Mouse (Mus musculus) stomach, postnatal 0 days (tissue): ENCODE measurements around the gene Amotl1. TPM values are rescaled to one million over a fixed set of nuclear protein-coding genes. Genes with fewer than 3 reads are reported as not detected.
"Not testable (repeated sequence)": the region's sequence is repeated elsewhere in the genome, so short reads cannot be mapped to it uniquely, and the experiment has no call there.

Source experiments
- ATAC-seq: fragments of 200-750 bp; cut with Nextera tagmentation; 2 replicates; pipeline ENCODE4 v1.8.0; 2017; ENCODE audit not compliant: low FRiP score, low TSS enrichment
- DNase-seq: peaks from one replicate; pipeline ENCODE4 v3.0.0-alpha.2; 2016; ENCODE audit warnings: low spot score
- H3K27ac ChIP-seq: fragments of 300-500 bp; sonication (generic); replicated peaks from 2 replicates; pipeline ENCODE4 v1.5.1; 2014; ENCODE audit warnings: mild to moderate bottlenecking, control low read depth
- H3K27me3 ChIP-seq: fragments of 300-500 bp; sonication (generic); 2 replicates; pipeline ENCODE4 v1.6.1; 2014; ENCODE audit warnings: low read length; ENCODE audit not compliant: control insufficient read depth, insufficient read depth
- H3K36me3 ChIP-seq: fragments of 300-500 bp; sonication (generic); 2 replicates; pipeline ENCODE4 v1.6.1; 2014; ENCODE audit warnings: low read length, mixed read lengths; ENCODE audit not compliant: control insufficient read depth, insufficient read depth
- H3K4me1 ChIP-seq: fragments of 300-500 bp; sonication (generic); replicated peaks from 2 replicates; pipeline ENCODE4 v1.6.1; 2014; ENCODE audit warnings: antibody characterized with exemption; ENCODE audit not compliant: control insufficient read depth, insufficient read depth
- H3K4me2 ChIP-seq: fragments of 300-500 bp; sonication (generic); replicated peaks from 2 replicates; pipeline ENCODE4 v1.6.1; 2014; ENCODE audit warnings: low read depth, mild to moderate bottlenecking, control low read depth, moderate library complexity
- H3K4me3 ChIP-seq: fragments of 300-500 bp; sonication (generic); 2 replicates; pipeline ENCODE4 v1.5.1; 2014; ENCODE audit warnings: low read depth, low read length, control low read depth
- H3K9ac ChIP-seq: fragments of 300-500 bp; sonication (generic); 2 replicates; pipeline ENCODE4 v1.6.1; 2014; ENCODE audit warnings: mild to moderate bottlenecking, low read length, control low read depth, mixed read lengths
- H3K9me3 ChIP-seq: fragments of 300-500 bp; sonication (generic); 2 replicates; pipeline ENCODE4 v1.6.1; 2016; ENCODE audit warnings: low read length; ENCODE audit not compliant: control insufficient read depth
- CTCF ChIP-seq: IDR thresholded peaks from 2 replicates; pipeline ENCODE4 v1.5.1; 2016; ENCODE audit warnings: antibody characterized with exemption, low read depth, mild to moderate bottlenecking, moderate library complexity
- EP300 ChIP-seq: optimal IDR thresholded peaks from 2 replicates; pipeline ENCODE3; 2016; ENCODE audit warnings: antibody characterized with exemption
- WGBS: fragments of 180-500 bp; shearing (Covaris S2); extraction: QIAGEN DNeasy Blood & Tissue Kit; methylation state at CpG from one replicate; pipeline ENCODE4 v1.1.7; 2014; 5-methylcytosine and 5-hydroxymethylcytosine counted together
- polyA plus RNA-seq: library from polyadenylated mRNA; unstranded; fragments of >200 nt; fragmentation: Nextera tagmentation; extraction: Ambion mirVana; gene quantifications from 2 replicates; pipeline ENCODE4 v1.2.1, GENCODE M21; 2015

Amotl1 gene
- polyA plus RNA-seq, 1 experiment from 2014 or later, result 7.3 TPM

DNA sequence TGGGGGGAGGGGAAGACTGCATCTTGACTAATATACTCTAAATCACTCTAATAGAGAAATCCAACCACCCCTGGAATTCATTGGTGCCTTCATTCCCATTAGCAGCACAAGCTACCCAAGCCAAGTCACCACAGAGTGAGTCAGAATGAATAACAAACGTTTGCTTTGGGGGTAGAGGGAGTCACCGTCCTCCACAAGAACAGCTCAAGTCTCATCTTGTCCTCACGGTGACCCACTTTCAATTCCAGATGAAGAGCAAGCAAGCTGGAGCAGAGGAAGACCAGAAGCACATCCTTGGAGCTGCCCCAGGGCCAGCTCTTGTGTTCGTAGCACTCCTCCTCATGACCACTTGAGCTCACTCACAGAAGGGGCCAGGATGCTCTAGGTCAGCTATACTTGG lies 56.2 kb downstream of the Amotl1 start:
- Histone ChIP-seq H3K9me3 (no peaks in the 10 kb centered on the region), H3K27me3 (no peaks in the 10 kb centered on the region), H3K36me3 (peaks cover 5% of the 10 kb centered on the region), H3K4me3 (no peak overlapping the region), H3K27ac (no peak overlapping the region), H3K9ac (no peak overlapping the region), H3K4me1 (no peaks in the 10 kb centered on the region), H3K4me2 (no peak overlapping the region)
- DNase-seq, result no peak
- no peak for ATAC-seq
- TF ChIP-seq CTCF (no peak), EP300 (no peak)
- 48% methylated on average over 4 of the region's 4 CpGs for WGBS

DNA sequence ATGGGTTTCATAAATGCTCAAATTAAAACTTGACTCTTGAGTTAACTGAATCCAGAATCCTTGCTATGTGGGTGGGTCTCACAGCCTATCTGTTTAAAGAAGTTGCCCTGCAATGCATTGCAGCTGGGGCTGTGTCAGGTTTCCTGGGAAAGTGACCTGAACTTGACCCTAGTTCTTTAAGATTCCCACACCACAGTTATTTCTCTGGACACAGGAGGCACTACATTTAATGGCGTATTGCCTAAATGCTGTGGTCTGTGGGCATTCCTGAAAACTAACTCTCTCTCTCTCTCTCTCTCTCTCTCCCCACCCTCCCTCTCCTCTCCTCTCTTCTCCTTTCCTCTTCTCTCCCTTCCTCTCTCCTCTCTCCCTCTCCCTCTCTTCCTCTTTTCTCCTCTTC lies 59.2 kb downstream of the Amotl1 start:
- Histone ChIP-seq H3K4me1 (no peaks in the 10 kb centered on the region), H3K9me3 (no peaks in the 10 kb centered on the region), H3K27me3 (no peaks in the 10 kb centered on the region), H3K4me2 (no peak overlapping the region), H3K36me3 (peaks cover 3% of the 10 kb centered on the region; the same call in 1 of the 2 replicates), H3K4me3 (no peak overlapping the region), H3K9ac (no peak overlapping the region), H3K27ac (no peak overlapping the region)
- ATAC-seq (no peak), DNase-seq (no peak)
- TF ChIP-seq CTCF, result no peak
- no peak for TF ChIP-seq EP300
- 25% methylated on average over 1 of the region's 1 CpGs for WGBS

DNA sequence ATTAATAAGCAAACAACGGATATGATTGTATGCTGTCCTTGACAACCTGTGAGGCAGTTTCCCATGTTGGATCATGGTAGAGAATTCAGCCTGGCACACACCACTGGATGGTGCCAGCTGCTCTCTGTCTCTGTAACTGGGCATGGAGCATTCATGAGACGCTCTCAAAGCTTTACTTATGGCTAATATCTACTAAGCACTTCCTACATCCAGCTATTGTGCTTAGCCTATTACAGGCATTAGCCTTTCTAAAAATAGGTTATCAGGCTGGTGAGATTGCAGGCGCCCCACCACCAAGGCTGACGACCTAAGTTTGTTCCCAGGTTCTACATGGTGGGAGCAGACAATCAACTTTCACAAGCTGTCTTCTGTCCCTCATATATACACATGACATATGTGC lies 65.9 kb downstream of the Amotl1 start:
- H3K9me3 ChIP-seq, result no peaks in the 10 kb centered on the region
- TF ChIP-seq CTCF (no peak), EP300 (no peak)
- ATAC-seq (no peak), DNase-seq (no peak)
- no peak overlapping the region for H3K4me2 ChIP-seq
- no peak overlapping the region for H3K4me3 ChIP-seq
- H3K27me3 ChIP-seq, result no peaks in the 10 kb centered on the region
- WGBS, result 78% methylated on average over 4 of the region's 4 CpGs
- H3K36me3 ChIP-seq, result peaks cover 3% of the 10 kb centered on the region; the same call in 1 of the 2 replicates
- H3K4me1 ChIP-seq, result no peaks in the 10 kb centered on the region
- H3K27ac ChIP-seq, result no peak overlapping the region
- no peak overlapping the region for H3K9ac ChIP-seq

DNA sequence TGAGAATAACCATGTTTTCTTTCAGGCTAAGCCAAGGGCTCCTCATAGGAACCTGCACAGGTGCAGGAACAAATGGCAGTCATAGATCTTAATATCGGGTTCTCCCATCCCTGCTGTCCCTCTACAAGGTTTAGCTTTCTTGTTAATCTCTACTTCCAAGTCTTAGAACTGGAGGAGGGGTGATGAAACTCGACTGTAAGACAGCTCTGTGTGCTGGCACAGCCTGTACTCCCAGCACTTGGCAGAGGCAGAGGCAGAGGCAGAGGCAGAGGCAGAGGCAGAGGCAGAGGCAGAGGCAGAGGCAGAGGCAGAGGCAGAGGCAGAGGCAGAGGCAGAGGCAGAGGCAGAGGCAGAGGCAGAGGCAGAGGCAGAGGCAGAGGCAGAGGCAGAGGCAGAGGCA lies 68.5 kb downstream of the Amotl1 start:
- not testable (repeated sequence) for H3K4me1 ChIP-seq, H3K36me3 ChIP-seq, H3K27me3 ChIP-seq, H3K4me2 ChIP-seq, H3K27ac ChIP-seq, DNase-seq, ATAC-seq, H3K9ac ChIP-seq, H3K4me3 ChIP-seq, H3K9me3 ChIP-seq
- 64% methylated on average over 2 of the region's 2 CpGs for WGBS

DNA sequence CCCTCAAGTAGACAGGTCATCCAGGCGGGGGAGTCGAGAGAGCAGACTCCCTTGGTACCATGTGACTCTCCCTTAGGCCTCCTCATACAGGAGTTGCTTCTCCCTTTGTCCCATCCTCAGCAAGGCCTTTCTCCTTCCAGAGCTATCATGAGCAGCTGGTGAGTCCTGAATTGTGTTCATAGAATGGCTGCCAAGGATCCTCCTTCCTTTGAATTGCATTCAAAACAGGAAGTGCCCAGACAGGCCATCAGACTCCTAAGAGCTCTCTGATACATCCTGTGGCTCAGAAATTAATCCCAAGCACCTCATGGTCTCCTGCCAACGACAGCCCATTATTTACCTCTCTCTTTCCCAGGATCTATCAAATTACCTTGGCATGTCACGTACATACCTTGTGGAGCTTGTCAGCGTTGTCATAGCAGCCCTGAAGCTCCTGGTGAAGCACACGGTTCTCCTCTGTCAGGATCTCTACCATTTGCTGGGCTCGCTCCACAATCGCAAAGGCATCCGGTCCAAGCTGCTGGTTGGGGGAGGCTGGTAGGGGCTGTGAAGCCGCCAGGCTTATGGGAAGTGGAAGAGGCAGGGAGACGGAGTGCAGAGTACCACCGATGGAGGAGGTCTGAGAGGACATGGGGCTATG lies 70.0 kb downstream of the Amotl1 start:
- Histone ChIP-seq H3K4me1 (no peaks in the 10 kb centered on the region), H3K4me2 (no peak overlapping the region), H3K9ac (no peak overlapping the region), H3K27ac (no peak overlapping the region; the same call in 1 of the 2 replicates), H3K9me3 (no peaks in the 10 kb centered on the region), H3K27me3 (no peaks in the 10 kb centered on the region), H3K36me3 (peaks cover 9% of the 10 kb centered on the region), H3K4me3 (no peak overlapping the region)
- DNase-seq, result no peak
- ATAC-seq, result 0 out of 2 replicates have a peak, but pooled peaks have one; percentile 32
- 55% methylated on average over 12 of the region's 12 CpGs for WGBS
- TF ChIP-seq EP300 (no peak), CTCF (no peak)

DNA sequence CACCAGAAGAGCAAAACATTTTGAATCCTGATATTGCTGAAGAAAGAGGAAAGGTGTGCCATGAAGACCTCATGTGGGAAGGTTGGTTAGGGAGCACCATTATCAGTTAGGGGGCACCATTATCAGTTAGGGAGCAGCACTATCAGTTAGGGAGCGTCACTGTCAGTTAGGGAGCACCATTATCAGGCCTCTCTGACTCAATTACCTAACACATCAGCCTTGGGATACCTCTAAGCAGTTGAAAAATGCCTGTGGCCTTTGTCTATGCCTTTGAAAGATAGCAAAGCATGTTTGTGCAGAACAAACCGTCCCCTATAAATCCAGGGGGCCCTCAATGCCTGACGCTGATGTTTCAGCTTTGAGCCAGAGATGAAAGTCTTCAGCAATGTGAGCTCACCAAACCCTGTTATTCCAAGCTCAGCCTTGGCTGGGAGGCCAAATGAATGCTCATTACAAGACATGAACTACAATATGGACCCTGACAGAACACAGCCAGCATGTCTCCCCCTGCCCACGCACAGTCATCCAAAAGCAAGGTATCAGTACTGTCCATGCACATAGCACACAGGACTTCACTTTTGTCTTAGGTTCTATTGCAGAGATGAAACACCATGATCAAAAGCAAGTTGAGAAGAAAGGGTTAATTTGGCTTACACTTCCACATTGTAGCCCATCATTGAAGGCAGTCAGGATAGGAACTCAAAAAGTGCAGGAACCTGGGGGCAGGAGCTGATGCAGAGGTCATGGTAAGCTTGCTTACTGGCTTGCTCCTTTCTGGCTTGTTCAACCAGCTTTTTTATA lies 75.5 kb downstream of the Amotl1 start:
- Histone ChIP-seq H3K4me3 (no peak overlapping the region), H3K4me2 (no peak overlapping the region), H3K36me3 (peaks cover 13% of the 10 kb centered on the region), H3K27ac (no peak overlapping the region), H3K4me1 (no peaks in the 10 kb centered on the region), H3K9ac (no peak overlapping the region), H3K9me3 (no peaks in the 10 kb centered on the region), H3K27me3 (no peaks in the 10 kb centered on the region)
- DNase-seq (no peak), ATAC-seq (no peak)
- WGBS, result 84% methylated on average over 4 of the region's 4 CpGs
- TF ChIP-seq EP300 (no peak), CTCF (no peak)
